Mouse (Mus musculus) olfactory bulb, adult 2 months (tissue): ENCODE results near the gene Prss36. TPM values are rescaled to one million over a fixed set of nuclear protein-coding genes. Genes with fewer than 3 reads are reported as not detected.
A peak's percentile ranks its signal among the peaks of the same experiment; 100 is the strongest.
"Not testable (repeated sequence)": the region's sequence is repeated elsewhere in the genome, so short reads cannot be mapped to it uniquely, and the experiment has no call there.

Source experiments
- H3K27ac ChIP-seq: fragments of 200-500 bp; 2 replicates; pipeline ENCODE4 v1.5.1; 2012; ENCODE audit warnings: low read depth, low read length; ENCODE audit not compliant: insufficient read depth
- H3K4me1 ChIP-seq: fragments of 200-500 bp; 2 replicates; pipeline ENCODE4 v1.6.1; 2012; ENCODE audit warnings: low read length; ENCODE audit not compliant: control insufficient read depth, insufficient read depth
- H3K4me3 ChIP-seq: fragments of 200-500 bp; 2 replicates; pipeline ENCODE4 v1.5.1; 2012; ENCODE audit warnings: mild to moderate bottlenecking, low read depth, low read length, moderate library complexity; ENCODE audit not compliant: insufficient read depth
- CTCF ChIP-seq: fragments of 200-500 bp; IDR thresholded peaks from 2 replicates; pipeline ENCODE4 v1.5.1; 2012; ENCODE audit warnings: low read depth, mild to moderate bottlenecking, low read length, moderate library complexity; ENCODE audit not compliant: insufficient read depth
- POLR2A ChIP-seq: fragments of 200-500 bp; IDR thresholded peaks from 2 replicates; pipeline ENCODE4 v1.6.1; 2012; ENCODE audit warnings: mild to moderate bottlenecking, low read depth, low read length, moderate library complexity; ENCODE audit not compliant: insufficient read depth
- WGBS: fragments of 180-500 bp; shearing (Covaris S2); methylation state at CpG from one replicate; pipeline ENCODE4 v1.1.7; 2018; 5-methylcytosine and 5-hydroxymethylcytosine counted together
- polyA plus RNA-seq: library from polyadenylated mRNA; stranded (reverse); fragments of >200 nt; gene quantifications from 2 replicates; pipeline ENCODE4 v1.2.4, GENCODE M21; 2012; ENCODE audit warnings: low replicate concordance; ENCODE audit not compliant: missing spikeins, insufficient read depth, insufficient read length

The Prss36 gene
- polyA plus RNA-seq, 1 experiment = not detected

GRCm38 (mm10) chr7:127967922-127968828 lies 21.6 kb upstream of the Prss36 start:
- peak overlapping the region; percentile 95 for H3K4me3 ChIP-seq
- no peak overlapping the region for H3K27ac ChIP-seq
- under 1% methylated on average over 42 of the region's 42 CpGs for WGBS
- H3K4me1 ChIP-seq = peaks cover 8% of the 10 kb centered on the region
- TF ChIP-seq POLR2A (no peak), CTCF (no peak)

GRCm38 (mm10) chr7:127967004-127967921 lies 20.7 kb upstream of the Prss36 start, which contains the start of gene Fus:
Gene Fus, plus strand, starts transcription at chr7:127967457.
- peak within 1 kb of the TSS; percentile 95 for H3K4me3 ChIP-seq
- TF ChIP-seq POLR2A (peak; percentile 99), CTCF (no peak)
- peaks cover 5% of the 10 kb centered on the region; the same call in 1 of the 2 replicates for H3K4me1 ChIP-seq
- under 1% methylated on average over 92 of the region's 92 CpGs for WGBS
- peak within 1 kb of the TSS; percentile 99 for H3K27ac ChIP-seq

DNA sequence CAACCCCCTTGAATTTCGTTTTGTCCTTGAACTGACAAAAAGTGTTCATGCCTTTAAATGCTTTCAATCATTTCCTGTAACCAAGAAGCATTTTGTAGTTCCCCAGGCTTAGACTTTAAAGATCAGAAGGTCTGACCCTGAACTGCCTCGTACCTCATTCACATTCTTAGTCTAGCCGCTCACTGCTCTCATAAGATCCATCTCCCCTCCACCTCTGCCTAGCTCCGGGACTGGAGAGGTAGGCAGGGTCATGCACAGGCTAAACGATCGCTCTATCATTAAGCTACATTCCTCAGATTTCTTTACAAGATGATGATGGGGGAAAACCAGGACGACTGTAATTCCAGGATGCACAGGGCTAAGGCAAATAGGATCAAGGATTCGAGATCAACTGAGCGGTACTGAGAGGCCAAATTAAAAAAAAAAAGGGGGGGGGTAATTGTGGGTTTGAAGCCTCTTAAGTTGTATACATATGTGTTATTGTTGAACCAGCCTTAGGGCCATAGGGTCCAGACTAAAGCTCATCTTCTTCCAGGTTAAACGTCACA lies 19.9 kb upstream of the Prss36 start:
- Histone ChIP-seq H3K27ac (peak overlapping the region; percentile 99), H3K4me1 (peaks cover 5% of the 10 kb centered on the region; the same call in 1 of the 2 replicates), H3K4me3 (peak overlapping the region; percentile 83)
- no peak for TF ChIP-seq POLR2A
- no peak for TF ChIP-seq CTCF
- WGBS = 8% methylated on average over 10 of the region's 10 CpGs

- no peaks in the 10 kb centered on the region for H3K4me1 ChIP-seq
- no peak overlapping the region for H3K4me3 ChIP-seq
- no peak for TF ChIP-seq CTCF
- H3K27ac ChIP-seq = no peak overlapping the region
- WGBS = 49% methylated on average over 5 of the region's 5 CpGs
Observed at GRCm38 (mm10) chr7:127959364-127959763, 12.8 kb upstream of the Prss36 start.

- H3K27ac ChIP-seq = no peak overlapping the region
- no peaks in the 10 kb centered on the region for H3K4me1 ChIP-seq
- no peak for TF ChIP-seq CTCF
- TF ChIP-seq POLR2A = no peak
- 55% methylated on average over 13 of the region's 13 CpGs for WGBS
- no peak overlapping the region for H3K4me3 ChIP-seq
Observed at GRCm38 (mm10) chr7:127952864-127953581, 6.5 kb upstream of the Prss36 start.

- no peak for TF ChIP-seq CTCF
- TF ChIP-seq POLR2A = no peak
- Histone ChIP-seq H3K27ac (no peak overlapping the region), H3K4me1 (0 out of 2 replicates have a peak, but pooled peaks cover 3% of the 10 kb centered on the region), H3K4me3 (no peak overlapping the region)
- WGBS = 18% methylated on average over 23 of the region's 23 CpGs
Observed at GRCm38 (mm10) chr7:127944614-127945013, 1.9 kb downstream of the Prss36 start.

- H3K27ac ChIP-seq, H3K4me1 ChIP-seq, H3K4me3 ChIP-seq: not testable (repeated sequence)
- 48% methylated on average over 2 of the region's 2 CpGs for WGBS
Observed at GRCm38 (mm10) chr7:127942097-127942496, 4.4 kb downstream of the Prss36 start.

- 62% methylated on average over 18 of the region's 18 CpGs for WGBS
- H3K4me3 ChIP-seq = peak overlapping the region; percentile 73
- peaks cover 20% of the 10 kb centered on the region for H3K4me1 ChIP-seq
- TF ChIP-seq CTCF (no peak), POLR2A (no peak)
- no peak overlapping the region for H3K27ac ChIP-seq
Observed at GRCm38 (mm10) chr7:127936216-127936884, 10.2 kb downstream of the Prss36 start.
